Mouse (Mus musculus) myocyte (in vitro differentiated cells): ENCODE measurements around the gene Aven.

ENCODE experiments used
- CEBPB ChIP-seq: IDR thresholded peaks from 2 replicates; pipeline ENCODE4 v1.6.1; 2011; ENCODE audit warnings: mild to moderate bottlenecking, moderate library complexity; ENCODE audit not compliant: poor library complexity, insufficient read depth, severe bottlenecking
- E2F4 ChIP-seq: IDR thresholded peaks from one replicate; pipeline ENCODE4 v1.6.1; 2011; ENCODE audit warnings: mild to moderate bottlenecking, control low read depth, moderate library complexity; ENCODE audit not compliant: insufficient read depth
- MAX ChIP-seq: IDR thresholded peaks from one replicate; pipeline ENCODE4 v1.6.1; 2011; ENCODE audit warnings: low read depth, mild to moderate bottlenecking, control low read depth
- MYOD1 ChIP-seq, 3 experiments: IDR thresholded peaks; one replicate each; pipeline ENCODE4 v1.6.1; 2011; ENCODE audit warnings: control low read depth in 2 of 3, low read depth in 2 of 3, mild to moderate bottlenecking in 2 of 3, moderate library complexity in 1 of 3; ENCODE audit not compliant: insufficient read length in 2 of 3, control insufficient read depth in 1 of 3
- MYOG ChIP-seq, 3 experiments: IDR thresholded peaks; one replicate each; pipeline ENCODE4 v1.6.1; 2011; ENCODE audit warnings: control low read depth in 2 of 3, low read depth in 2 of 3, mild to moderate bottlenecking in 2 of 3; ENCODE audit not compliant: insufficient read length in 2 of 3, control insufficient read depth in 1 of 3, insufficient read depth in 1 of 3
- POLR2A ChIP-seq: IDR thresholded peaks from one replicate; pipeline ENCODE4 v1.6.1; 2011; ENCODE audit warnings: low read depth, mild to moderate bottlenecking, control low read depth, moderate library complexity; ENCODE audit not compliant: insufficient read length
- POLR2AphosphoS2 ChIP-seq: IDR thresholded peaks from one replicate; pipeline ENCODE4 v1.6.1; 2011; ENCODE audit warnings: low read depth, control low read depth; ENCODE audit not compliant: insufficient read length
- REST ChIP-seq: IDR thresholded peaks from one replicate; pipeline ENCODE4 v1.6.1; 2011; ENCODE audit warnings: mild to moderate bottlenecking, control low read depth, moderate library complexity; ENCODE audit not compliant: insufficient read depth, insufficient read length
- SRF ChIP-seq: IDR thresholded peaks from one replicate; pipeline ENCODE4 v1.6.1; 2011; ENCODE audit warnings: low read depth; ENCODE audit not compliant: control insufficient read depth, insufficient read length
- TCF12 ChIP-seq: IDR thresholded peaks from one replicate; pipeline ENCODE4 v1.6.1; 2011; ENCODE audit warnings: mild to moderate bottlenecking, control low read depth; ENCODE audit not compliant: poor library complexity, insufficient read depth, severe bottlenecking
- TCF3 ChIP-seq: IDR thresholded peaks from one replicate; pipeline ENCODE4 v1.6.1; 2011; ENCODE audit warnings: low read depth, control low read depth; ENCODE audit not compliant: insufficient read length
- USF1 ChIP-seq: IDR thresholded peaks from one replicate; pipeline ENCODE4 v1.6.1; 2011; ENCODE audit warnings: low read depth, mild to moderate bottlenecking, control low read depth, moderate library complexity

DNA sequence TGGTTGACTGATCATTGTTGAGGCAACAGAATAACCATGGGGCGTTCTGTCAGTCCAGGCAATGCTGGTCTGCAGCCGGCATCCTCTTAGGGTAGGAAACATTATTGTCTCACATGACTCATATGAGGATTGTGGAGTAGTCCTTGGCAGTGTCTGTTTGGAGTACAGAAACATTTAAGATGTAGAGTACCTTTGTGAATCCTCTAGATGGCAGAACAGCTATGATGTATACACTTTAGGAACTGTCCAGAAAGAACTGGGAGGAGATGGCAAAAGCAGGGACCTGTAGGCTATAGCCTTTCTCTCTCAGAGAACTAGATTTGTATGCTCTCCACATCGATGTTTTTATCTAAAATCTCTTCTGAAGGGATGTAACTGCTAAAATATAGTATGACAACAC lies 34.2 kb downstream of the Aven start:
- no peak for TF ChIP-seq USF1
- TF ChIP-seq POLR2A = no peak
- no peak for TF ChIP-seq MAX
- no peak for TF ChIP-seq SRF
- no peak for TF ChIP-seq MYOG (IDR thresholded peaks at IDR 0.05; ENCODE audit: control insufficient read depth in 1 of 3, insufficient read depth in 1 of 3, insufficient read length in 2 of 3, low read depth in 2 of 3)
- no peak for TF ChIP-seq E2F4
- no peak for TF ChIP-seq TCF12
- TF ChIP-seq POLR2AphosphoS2 = no peak
- no peak for TF ChIP-seq MYOD1 (IDR thresholded peaks at IDR 0.05; ENCODE audit: control insufficient read depth in 1 of 3, insufficient read length in 2 of 3, low read depth in 2 of 3)
- no peak for TF ChIP-seq REST
- TF ChIP-seq TCF3 = no peak
- no peak for TF ChIP-seq CEBPB
